Mouse (Mus musculus) limb, embryonic 12.5 days (tissue): Measurements from ENCODE around the gene Gm6096. TPM values are rescaled to one million over a fixed set of nuclear protein-coding genes. Genes with fewer than 3 reads are reported as not detected.
A peak's percentile ranks its signal among the peaks of the same experiment; 100 is the strongest.

ENCODE experiments used
- ATAC-seq: fragments of 200-750 bp; cut with Nextera tagmentation; 2 replicates; pipeline ENCODE4 v1.8.0; 2017; ENCODE audit warnings: low read depth, moderate TSS enrichment; ENCODE audit not compliant: insufficient number of reproducible peaks, insufficient read depth, low FRiP score, low TSS enrichment
- H3K27ac ChIP-seq: fragments of 300-500 bp; sonication (generic); 2 replicates; pipeline ENCODE4 v1.5.1; 2016; ENCODE audit warnings: mild to moderate bottlenecking, moderate library complexity
- H3K27me3 ChIP-seq: fragments of 300-500 bp; sonication (generic); 2 replicates; pipeline ENCODE4 v1.6.1; 2016; ENCODE audit warnings: mild to moderate bottlenecking, moderate library complexity
- H3K36me3 ChIP-seq: fragments of 300-500 bp; sonication (generic); 2 replicates; pipeline ENCODE4 v1.6.1; 2016; ENCODE audit warnings: mild to moderate bottlenecking, moderate library complexity
- H3K4me1 ChIP-seq: fragments of 300-500 bp; sonication (generic); replicated peaks from 2 replicates; pipeline ENCODE4 v1.6.1; 2016
- H3K4me2 ChIP-seq: fragments of 300-500 bp; sonication (generic); 2 replicates; pipeline ENCODE4 v1.6.1; 2016; ENCODE audit warnings: mild to moderate bottlenecking, moderate library complexity
- H3K4me3 ChIP-seq: fragments of 300-500 bp; sonication (generic); replicated peaks from 2 replicates; pipeline ENCODE4 v1.5.1; 2016; ENCODE audit warnings: mild to moderate bottlenecking
- H3K9ac ChIP-seq: fragments of 300-500 bp; sonication (generic); replicated peaks from 2 replicates; pipeline ENCODE4 v1.6.1; 2016; ENCODE audit warnings: mild to moderate bottlenecking, moderate library complexity
- H3K9me3 ChIP-seq: fragments of 300-500 bp; sonication (generic); 2 replicates; pipeline ENCODE4 v1.6.1; 2016; ENCODE audit warnings: mild to moderate bottlenecking, moderate library complexity
- WGBS: fragments of 180-500 bp; shearing (Covaris S2); methylation state at CpG from one replicate; pipeline ENCODE4 v1.1.7; 2016; 5-methylcytosine and 5-hydroxymethylcytosine counted together
- polyA plus RNA-seq: library from polyadenylated mRNA; unstranded; fragments of >200 nt; fragmentation: Nextera tagmentation; extraction: Ambion mirVana; gene quantifications from 2 replicates; pipeline ENCODE4 v1.2.1, GENCODE M21; 2016

Gm6096 gene
- polyA plus RNA-seq, 1 experiment from 2014 or later: 0.89 TPM

DNA sequence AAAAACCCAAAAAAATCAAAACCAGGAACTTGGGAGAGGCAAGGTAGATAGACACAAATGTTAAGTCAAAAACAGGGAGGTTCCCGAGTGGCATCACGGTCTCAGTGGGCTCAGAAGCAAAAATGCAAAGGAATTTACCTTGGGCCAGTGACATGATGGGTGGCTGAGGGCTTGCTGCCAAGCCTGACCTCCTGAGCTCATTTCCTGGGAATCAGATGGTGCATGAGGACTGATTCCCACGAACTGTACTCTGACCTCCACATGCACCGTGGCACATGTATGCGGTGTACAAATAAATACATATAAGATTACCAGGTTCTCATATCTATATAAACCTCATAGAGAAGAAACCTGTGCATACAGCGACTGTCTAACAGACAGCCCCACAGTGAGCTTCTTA, 26.5 kb upstream of the Gm6096 start:
- ATAC-seq: no peak
- H3K36me3 ChIP-seq: peaks cover 93% of the 10 kb centered on the region
- WGBS: 96% methylated on average over 6 of the region's 6 CpGs

DNA sequence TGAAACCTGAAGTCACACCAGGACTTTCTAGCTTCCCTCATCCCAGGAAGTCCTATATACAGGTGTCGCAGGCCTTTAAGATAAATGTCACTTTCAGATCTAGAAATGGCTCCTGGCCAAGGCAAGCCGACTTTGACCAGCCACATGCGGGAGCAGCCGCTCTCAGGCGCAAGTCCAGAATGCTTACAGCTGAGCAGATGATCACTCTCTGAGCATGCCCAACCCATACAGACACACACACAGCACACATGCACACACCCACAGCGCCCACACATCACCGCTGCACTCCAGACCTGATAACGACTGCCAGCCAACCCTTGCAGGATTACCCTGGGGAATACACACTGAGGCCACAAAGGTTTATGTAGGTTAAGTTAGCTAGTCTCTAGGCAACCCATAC, 24.8 kb upstream of the Gm6096 start:
- H3K9me3 ChIP-seq: no peaks in the 10 kb centered on the region
- no peaks in the 10 kb centered on the region for H3K27me3 ChIP-seq
- no peak overlapping the region for H3K4me3 ChIP-seq
- no peak for ATAC-seq
- no peak overlapping the region for H3K9ac ChIP-seq
- peaks cover 21% of the 10 kb centered on the region for H3K4me1 ChIP-seq
- peaks cover 75% of the 10 kb centered on the region for H3K36me3 ChIP-seq
- no peak overlapping the region for H3K27ac ChIP-seq
- WGBS: 94% methylated on average over 8 of the region's 8 CpGs
- H3K4me2 ChIP-seq: no peak overlapping the region

More for the DNA sequence above, 26.5 kb upstream of the Gm6096 start:
- H3K27ac ChIP-seq: no peak overlapping the region
- no peaks in the 10 kb centered on the region for H3K27me3 ChIP-seq
- H3K9ac ChIP-seq: no peak overlapping the region
- H3K4me1 ChIP-seq: peaks cover 14% of the 10 kb centered on the region
- H3K4me3 ChIP-seq: no peak overlapping the region
- H3K9me3 ChIP-seq: no peaks in the 10 kb centered on the region
- H3K4me2 ChIP-seq: no peak overlapping the region

DNA sequence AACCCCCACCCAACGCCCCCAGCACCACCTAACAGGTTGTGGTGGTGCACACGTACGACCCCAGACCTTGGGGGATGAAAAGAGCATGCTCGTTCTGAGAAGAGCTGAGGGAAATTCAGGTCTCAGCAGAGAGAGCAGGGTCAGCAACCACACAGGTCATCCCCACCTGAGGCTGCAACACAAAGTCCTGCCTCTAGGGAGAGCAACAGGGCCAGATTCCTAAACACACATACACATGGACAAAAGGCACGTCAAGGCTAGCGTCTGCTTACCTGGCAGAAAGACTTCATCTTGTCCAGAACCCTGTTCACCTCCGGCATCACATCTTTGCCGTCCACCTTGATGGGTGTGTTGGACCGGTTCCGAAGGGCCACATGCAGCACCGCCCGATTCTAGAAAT, 24.0 kb upstream of the Gm6096 start:
- Histone ChIP-seq H3K9ac (no peak overlapping the region), H3K36me3 (peaks cover 67% of the 10 kb centered on the region), H3K9me3 (no peaks in the 10 kb centered on the region), H3K4me3 (no peak overlapping the region), H3K27me3 (no peaks in the 10 kb centered on the region), H3K27ac (no peak overlapping the region), H3K4me1 (peaks cover 21% of the 10 kb centered on the region), H3K4me2 (no peak overlapping the region)
- no peak for ATAC-seq
- 91% methylated on average over 12 of the region's 12 CpGs for WGBS

DNA sequence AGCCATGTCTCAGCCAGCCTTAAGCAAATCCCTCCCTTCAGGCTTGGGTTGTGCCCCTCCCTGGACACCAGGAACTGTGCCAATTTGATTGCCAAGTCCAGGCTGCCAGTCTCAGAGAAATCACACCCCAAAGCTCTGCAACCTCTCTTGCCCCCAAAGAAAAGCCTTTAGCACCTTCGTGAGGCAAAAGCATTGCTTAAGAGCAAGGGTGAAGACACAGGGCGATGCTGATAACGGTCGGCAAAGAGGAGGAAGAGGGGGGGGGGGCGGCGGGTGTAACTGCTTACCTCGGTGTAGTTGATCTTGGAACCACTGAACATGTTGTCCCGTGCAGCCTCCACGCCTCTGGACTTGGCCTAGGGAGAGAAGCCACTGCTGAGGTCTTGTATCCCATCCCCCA, 22.2 kb upstream of the Gm6096 start:
- Histone ChIP-seq H3K4me2 (peak overlapping the region; percentile 85), H3K36me3 (peaks cover 50% of the 10 kb centered on the region), H3K4me1 (peaks cover 28% of the 10 kb centered on the region), H3K27me3 (no peaks in the 10 kb centered on the region), H3K27ac (no peak overlapping the region), H3K4me3 (peak overlapping the region; percentile 76), H3K9ac (peak overlapping the region; percentile 83), H3K9me3 (no peaks in the 10 kb centered on the region)
- 61% methylated on average over 9 of the region's 9 CpGs for WGBS
- ATAC-seq: no peak

DNA sequence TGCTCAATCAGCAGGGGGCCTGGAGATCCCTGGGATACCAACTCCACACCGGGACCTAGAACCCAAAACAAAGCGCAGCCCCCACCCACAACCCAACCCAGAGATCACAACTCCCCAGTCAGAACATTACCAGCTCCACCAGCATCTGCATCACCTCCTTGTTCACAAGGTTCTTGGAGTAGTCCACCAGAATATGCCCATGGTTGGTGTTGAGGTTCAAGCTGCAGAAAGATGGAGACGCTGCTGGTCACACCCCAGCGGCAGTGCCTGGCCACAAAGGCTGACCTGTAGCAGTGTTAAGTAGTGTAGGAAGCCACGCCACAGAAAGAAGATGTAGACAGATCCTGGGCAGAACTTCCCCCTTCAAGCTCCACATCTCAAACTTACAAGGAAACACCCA, 21.7 kb upstream of the Gm6096 start:
- Histone ChIP-seq H3K4me3 (peak overlapping the region; percentile 76), H3K4me1 (peaks cover 28% of the 10 kb centered on the region), H3K4me2 (peak overlapping the region; percentile 85), H3K36me3 (peaks cover 45% of the 10 kb centered on the region), H3K9me3 (no peaks in the 10 kb centered on the region), H3K27me3 (no peaks in the 10 kb centered on the region), H3K27ac (peak overlapping the region; percentile 87; the same call in 1 of the 2 replicates), H3K9ac (peak overlapping the region; percentile 83)
- ATAC-seq: no peak
- WGBS: 18% methylated on average over 5 of the region's 5 CpGs

DNA sequence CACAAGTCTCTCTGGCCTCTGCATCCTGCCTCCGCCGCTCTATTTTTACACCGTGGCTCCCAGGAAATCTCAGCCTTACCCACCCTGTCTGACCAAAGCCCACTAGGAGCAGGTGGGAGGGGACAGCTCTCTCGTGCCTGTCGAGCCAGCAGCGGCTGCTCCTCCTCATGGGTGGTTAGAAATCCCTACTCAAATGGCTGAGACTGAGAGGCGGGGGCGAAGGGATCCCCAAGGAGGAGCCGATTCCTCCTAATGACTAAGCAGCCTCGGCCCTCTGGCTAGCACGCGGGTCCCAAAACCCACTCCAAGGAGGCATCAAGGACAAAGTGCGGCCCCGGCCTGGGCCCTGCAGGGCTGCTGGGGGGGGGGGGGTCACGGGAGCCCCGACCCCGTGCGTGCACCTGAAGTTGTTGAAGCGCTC, 21.1 kb upstream of the Gm6096 start:
- peak; percentile 3; the same call in 1 of the 2 replicates for ATAC-seq
- WGBS: under 1% methylated on average over 19 of the region's 19 CpGs
- H3K4me1 ChIP-seq: peaks cover 28% of the 10 kb centered on the region

DNA sequence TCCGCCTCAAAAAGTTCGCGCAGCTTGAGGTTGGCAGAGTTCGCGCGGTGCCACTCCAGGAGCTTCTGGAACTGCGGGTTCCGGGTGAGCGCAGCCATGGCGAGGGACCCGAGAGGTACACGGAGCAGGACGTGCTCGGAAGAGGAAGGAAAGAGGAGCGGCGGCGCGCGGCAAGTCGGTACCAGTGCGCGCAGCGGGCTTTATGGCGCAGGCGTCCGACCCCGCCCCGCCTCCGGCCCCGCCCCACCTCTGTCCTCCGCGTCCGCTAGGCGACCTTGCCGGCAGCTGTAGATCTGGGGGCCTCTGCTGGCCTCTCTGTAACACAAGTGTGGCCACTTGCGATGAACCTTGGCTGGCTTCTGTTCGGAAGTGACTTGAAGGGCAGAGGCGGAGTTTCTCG, 20.7 kb upstream of the Gm6096 start, which contains the start of gene Gpi1:
Gene Gpi1 (minus strand): TSS at position 221 of the 400 bp plus-strand sequence.
- ATAC-seq: peak; percentile 28
- Histone ChIP-seq H3K36me3 (peaks cover 36% of the 10 kb centered on the region), H3K9ac (peak within 1 kb of the TSS; percentile 83), H3K4me3 (peak within 1 kb of the TSS; percentile 76), H3K27me3 (no peaks in the 10 kb centered on the region), H3K4me2 (peak within 1 kb of the TSS; percentile 85), H3K4me1 (peaks cover 28% of the 10 kb centered on the region), H3K27ac (peak within 1 kb of the TSS; percentile 87), H3K9me3 (no peaks in the 10 kb centered on the region)
- under 1% methylated on average over 39 of the region's 39 CpGs for WGBS

More for the DNA sequence above, 21.1 kb upstream of the Gm6096 start:
- Histone ChIP-seq H3K9ac (peak overlapping the region; percentile 83), H3K27ac (peak overlapping the region; percentile 87), H3K9me3 (no peaks in the 10 kb centered on the region), H3K36me3 (peaks cover 40% of the 10 kb centered on the region), H3K27me3 (no peaks in the 10 kb centered on the region), H3K4me3 (peak overlapping the region; percentile 76), H3K4me2 (peak overlapping the region; percentile 85)

DNA sequence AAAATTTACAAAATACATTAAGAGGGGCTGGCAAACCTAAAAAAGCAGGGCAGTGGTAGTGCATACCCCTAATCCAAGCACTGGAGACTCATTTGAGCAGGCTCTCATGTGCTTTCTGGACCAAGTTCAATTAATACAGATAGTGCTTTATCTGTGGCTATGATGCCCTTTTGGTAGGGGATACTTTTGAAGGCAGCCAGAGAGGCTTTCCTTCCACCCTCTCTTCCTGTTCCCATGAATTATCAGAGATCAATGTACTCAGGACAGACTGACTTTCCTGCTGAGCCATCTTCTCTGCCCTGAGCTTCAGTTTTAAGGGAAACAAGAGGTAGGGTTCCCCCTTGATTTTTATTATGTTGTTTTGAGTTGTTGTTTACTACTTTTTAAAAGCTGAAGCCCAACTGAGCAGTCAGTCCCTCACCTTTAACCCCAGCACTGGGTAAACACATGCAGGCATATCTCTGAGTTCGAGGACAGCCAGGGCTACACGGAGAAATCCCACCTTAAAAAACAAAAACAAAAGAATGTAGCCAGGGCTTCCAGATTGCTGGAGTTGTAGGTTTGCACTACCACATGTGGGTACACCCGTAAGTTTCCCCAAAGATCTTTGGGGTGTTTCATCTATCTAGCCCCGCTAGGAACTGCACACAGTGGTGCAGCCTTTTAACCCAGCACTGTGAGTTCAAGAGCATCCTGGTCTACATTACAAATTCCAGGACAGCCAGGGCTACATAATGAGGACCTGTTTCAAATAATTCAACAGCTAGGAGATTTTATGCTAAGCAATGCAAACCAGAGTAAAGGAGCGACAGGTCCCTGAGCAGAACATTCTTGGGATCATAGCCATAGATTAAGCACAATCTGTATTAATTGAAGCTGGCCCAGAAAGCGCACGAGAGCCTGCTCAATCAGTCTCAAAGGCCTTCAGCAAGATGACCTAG, 17.8 kb upstream of the Gm6096 start:
- 0 out of 2 replicates have a peak, but pooled peaks cover 2% of the 10 kb centered on the region for H3K9me3 ChIP-seq
- peak overlapping the region; percentile 90 for H3K27ac ChIP-seq
- H3K4me1 ChIP-seq: peaks cover 26% of the 10 kb centered on the region
- H3K9ac ChIP-seq: peak overlapping the region; percentile 48
- 44% methylated on average over 7 of the region's 7 CpGs for WGBS
- H3K4me3 ChIP-seq: peak overlapping the region; percentile 43
- H3K27me3 ChIP-seq: no peaks in the 10 kb centered on the region
- H3K4me2 ChIP-seq: peak overlapping the region; percentile 64
- H3K36me3 ChIP-seq: peaks cover 27% of the 10 kb centered on the region
- ATAC-seq: no peak

DNA sequence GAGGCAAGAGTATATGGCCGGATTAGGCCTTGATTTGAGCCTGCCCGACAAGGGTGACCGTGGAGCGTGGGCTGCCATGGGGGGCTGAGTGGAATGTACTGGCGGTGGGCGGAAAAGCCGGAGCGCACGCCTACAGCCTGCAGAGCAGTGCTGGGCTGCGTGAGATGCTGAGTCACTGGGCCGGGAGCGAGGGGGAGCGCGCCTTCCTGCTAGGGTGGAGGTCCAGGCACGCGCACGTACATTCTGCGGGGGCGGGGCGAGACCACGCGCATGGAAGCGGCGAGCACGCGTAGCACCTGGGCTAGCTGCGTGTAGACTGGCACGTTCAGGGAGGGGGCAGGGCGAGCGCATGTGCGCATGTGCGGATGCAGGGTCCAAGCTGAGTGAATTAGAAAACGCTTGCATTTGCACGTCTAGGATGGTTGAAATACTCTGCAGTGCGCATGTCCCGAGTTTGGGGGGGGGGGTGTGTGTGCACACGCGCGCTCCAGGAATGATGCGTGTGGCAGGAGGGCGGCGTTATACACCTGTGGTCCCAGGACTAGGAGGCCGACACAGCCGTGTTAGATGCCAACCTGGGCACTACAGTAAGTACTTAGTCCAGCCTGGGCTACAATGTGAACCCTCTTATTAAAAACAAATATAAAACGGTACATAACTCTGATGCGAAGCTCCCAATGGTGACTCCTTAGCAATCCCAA, 16.8 kb upstream of the Gm6096 start:
- H3K27me3 ChIP-seq: no peaks in the 10 kb centered on the region
- under 1% methylated on average over 46 of the region's 46 CpGs for WGBS
- peak overlapping the region; percentile 43 for H3K4me3 ChIP-seq
- peaks cover 16% of the 10 kb centered on the region for H3K4me1 ChIP-seq
- peak; percentile 95 for ATAC-seq
- H3K27ac ChIP-seq: peak overlapping the region; percentile 90
- H3K9ac ChIP-seq: peak overlapping the region; percentile 59
- peaks cover 31% of the 10 kb centered on the region for H3K36me3 ChIP-seq
- H3K4me2 ChIP-seq: peak overlapping the region; percentile 64
- H3K9me3 ChIP-seq: 0 out of 2 replicates have a peak, but pooled peaks cover 2% of the 10 kb centered on the region

DNA sequence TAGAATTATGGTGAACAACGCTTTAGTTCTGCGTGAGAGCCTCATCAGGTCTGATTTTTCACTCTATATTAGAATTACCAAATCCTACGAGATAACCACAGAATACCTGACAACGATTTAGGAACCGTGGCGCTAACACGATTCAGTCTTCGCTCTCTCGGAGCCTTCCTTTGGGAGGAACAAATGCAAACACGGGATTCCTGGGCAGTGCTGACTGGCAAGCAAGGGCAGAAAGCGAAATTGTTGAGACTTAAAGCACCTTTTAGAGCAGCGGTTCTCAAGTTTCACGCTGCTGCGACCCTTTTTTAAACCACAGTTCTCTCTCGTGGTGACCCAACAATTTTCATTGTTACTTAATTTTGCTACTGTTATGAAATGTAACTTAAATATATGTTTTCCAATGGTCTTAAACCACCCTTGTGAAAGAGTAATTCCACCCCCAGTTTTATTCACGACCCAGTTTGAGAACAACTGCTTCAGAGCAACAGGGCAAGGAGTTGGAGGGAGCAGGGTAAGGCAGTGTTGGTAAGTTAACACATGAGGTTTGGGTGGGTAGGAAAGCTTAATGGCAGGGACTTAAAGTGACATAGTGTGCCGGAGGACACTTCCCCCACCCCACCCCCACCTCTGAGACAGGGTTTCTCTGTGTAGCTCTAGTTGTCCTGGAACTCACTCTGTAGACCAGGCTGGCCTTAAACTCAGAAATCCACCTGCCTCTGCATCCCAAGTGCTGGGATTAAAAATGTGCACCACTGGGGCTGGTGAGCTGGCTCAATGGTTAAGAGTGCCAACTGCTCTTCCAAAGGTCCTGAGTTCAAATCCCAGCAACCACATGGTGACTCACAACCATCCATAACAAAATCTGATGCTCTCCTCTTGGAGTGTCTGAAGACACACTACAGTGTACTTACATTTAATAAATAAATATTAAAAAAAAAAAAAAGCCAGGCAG, 16.0 kb upstream of the Gm6096 start:
- Histone ChIP-seq H3K27me3 (no peaks in the 10 kb centered on the region), H3K4me3 (peak overlapping the region; percentile 43), H3K9ac (peak overlapping the region; percentile 59), H3K9me3 (0 out of 2 replicates have a peak, but pooled peaks cover 2% of the 10 kb centered on the region), H3K4me1 (peaks cover 11% of the 10 kb centered on the region), H3K4me2 (peak overlapping the region; percentile 64), H3K27ac (peak overlapping the region; percentile 90), H3K36me3 (peaks cover 39% of the 10 kb centered on the region)
- ATAC-seq: 0 out of 2 replicates have a peak, but pooled peaks have one; percentile 1
- 2% methylated on average over 17 of the region's 17 CpGs for WGBS
